Mouse (Mus musculus): ENCODE measurements around the gene Stk35.
"Not testable (repeated sequence)": the region's sequence is repeated elsewhere in the genome, so short reads cannot be mapped to it uniquely, and the experiment has no call there.

Gene Stk35

GRCm38 (mm10) chr2:129834881-129835280, 34.6 kb downstream of the Stk35 start:
- no peak for DNase-seq (ENCODE audit: low spot score in 2 of 2)

- no peak for DNase-seq (ENCODE audit: low spot score in 2 of 2)
Observed at GRCm38 (mm10) chr2:129836921-129837320, 36.6 kb downstream of the Stk35 start.

- no peak for DNase-seq (ENCODE audit: low spot score in 2 of 2)
Observed at GRCm38 (mm10) chr2:129838321-129838720, 38.0 kb downstream of the Stk35 start.

GRCm38 (mm10) chr2:129845826-129846225, 45.5 kb downstream of the Stk35 start:
- no peak for DNase-seq (ENCODE audit: low spot score in 2 of 2)

DNA sequence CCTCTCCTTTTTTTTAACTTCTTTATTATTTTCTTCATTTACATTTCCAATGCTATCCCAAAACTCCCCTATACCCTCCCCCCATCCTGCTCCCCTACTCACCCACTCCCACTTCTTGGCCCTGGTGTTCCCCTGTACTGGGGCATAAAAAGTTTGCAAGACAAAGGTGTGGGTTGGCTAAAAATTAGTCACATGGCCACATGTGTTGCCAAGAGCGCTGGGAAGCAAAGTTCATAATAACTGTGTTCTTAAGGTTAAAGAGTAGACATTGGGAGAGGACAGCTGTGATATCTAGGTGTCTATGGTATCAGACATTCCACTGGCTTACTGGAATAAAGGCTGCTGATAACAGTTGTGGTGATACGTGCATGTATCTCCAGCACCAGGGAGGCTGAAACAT, 46.2 kb downstream of the Stk35 start:
- DNase-seq (ENCODE audit: low spot score in 2 of 2) = no peak

DNA sequence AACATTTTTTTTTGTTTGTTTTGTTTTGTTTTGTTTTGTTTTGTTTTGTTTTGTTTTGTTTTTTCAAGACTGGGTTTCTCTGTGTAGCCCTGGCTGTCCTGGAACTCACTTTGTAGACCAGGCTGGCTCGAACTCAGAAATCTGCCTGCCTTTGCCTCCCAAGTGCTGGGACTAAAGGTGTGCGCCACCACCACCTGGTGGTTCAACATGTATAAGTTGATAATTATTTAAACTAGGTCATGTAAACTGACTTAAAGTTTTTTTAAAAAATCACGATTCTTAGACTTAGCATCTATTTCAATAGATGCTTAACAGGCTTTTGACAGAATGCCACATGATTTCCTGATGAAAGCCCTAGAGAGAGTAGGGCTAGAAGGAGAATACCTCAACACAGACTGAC, 48.8 kb downstream of the Stk35 start:
- DNase-seq (ENCODE audit: low spot score in 2 of 2) = not testable (repeated sequence)

- DNase-seq (ENCODE audit: low spot score in 2 of 2) = peak in 1 of 2 experiments; percentile 19
Observed at GRCm38 (mm10) chr2:129851512-129851911, 51.2 kb downstream of the Stk35 start.

DNA sequence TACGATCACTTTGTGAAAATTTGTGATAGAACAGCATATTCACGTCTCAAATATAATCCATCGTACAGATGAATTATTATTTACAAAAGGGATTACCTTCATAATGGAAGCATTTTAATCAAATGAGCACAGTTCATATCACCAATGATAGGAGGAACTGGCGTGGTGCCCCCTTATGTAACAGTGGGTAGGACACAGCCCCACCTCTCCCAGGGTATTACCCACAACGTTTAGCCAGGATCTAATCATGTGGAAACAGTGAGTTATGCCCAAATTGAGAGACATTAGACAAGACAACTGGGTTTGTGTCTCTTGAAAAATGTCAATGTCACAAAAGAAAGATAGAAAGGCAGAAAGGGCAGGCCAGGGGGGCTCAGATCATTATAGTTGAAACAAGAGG, 62.9 kb downstream of the Stk35 start:
- DNase-seq (ENCODE audit: low spot score in 2 of 2) = no peak

- DNase-seq (ENCODE audit: low spot score in 2 of 2) = no peak
Observed at GRCm38 (mm10) chr2:129864958-129865357, 64.6 kb downstream of the Stk35 start.

DNA sequence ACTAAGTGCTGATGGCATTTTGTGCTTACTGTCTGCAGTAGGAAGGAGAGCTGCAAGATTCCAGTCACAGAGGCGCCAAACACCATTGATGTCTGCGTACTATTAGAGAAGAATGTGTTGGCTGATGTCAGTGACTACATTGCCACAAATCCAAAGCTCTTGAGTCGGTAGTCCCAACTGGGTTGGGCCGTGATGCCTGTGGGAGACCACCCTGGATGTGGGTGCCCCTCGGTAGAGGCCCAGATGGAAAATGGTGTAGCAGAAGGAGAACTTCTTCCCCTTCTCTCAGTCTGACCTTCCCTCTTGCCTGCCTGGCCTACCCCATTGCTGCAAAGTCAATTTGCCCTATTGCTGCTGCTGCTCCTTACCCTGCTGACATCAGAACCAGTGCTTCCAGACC, 68.8 kb downstream of the Stk35 start:
- no peak for DNase-seq (ENCODE audit: low spot score in 2 of 2)

DNA sequence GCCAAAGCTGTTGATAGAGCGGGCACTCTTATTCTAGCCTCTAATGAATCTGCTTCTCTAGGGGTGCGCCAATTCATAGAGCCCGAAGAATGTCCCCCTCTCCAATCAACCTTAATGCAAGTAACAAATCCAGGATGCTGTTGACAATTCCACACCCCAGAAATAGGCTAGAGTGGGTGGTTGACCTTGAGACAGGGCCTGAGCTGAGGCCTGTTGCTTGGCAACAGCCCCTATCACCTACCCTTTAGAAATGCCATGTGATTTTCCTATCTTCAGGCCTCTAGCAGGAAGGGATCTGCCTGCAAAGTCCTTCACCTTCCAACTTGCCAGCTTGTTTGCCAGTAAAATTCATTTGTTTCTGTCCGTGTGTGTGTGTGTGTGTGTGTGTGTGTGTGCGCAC, 70.9 kb downstream of the Stk35 start:
- DNase-seq (ENCODE audit: low spot score in 2 of 2) = no peak

- DNase-seq (ENCODE audit: low spot score in 2 of 2) = no peak
Observed at GRCm38 (mm10) chr2:129872071-129872470, 71.8 kb downstream of the Stk35 start.

- DNase-seq (ENCODE audit: low spot score in 2 of 2) = peak; percentile 74 to 82
Observed at GRCm38 (mm10) chr2:129873489-129873888, 73.2 kb downstream of the Stk35 start.

- DNase-seq (ENCODE audit: low spot score in 2 of 2) = no peak
Observed at GRCm38 (mm10) chr2:129874084-129874483, 73.8 kb downstream of the Stk35 start.

DNA sequence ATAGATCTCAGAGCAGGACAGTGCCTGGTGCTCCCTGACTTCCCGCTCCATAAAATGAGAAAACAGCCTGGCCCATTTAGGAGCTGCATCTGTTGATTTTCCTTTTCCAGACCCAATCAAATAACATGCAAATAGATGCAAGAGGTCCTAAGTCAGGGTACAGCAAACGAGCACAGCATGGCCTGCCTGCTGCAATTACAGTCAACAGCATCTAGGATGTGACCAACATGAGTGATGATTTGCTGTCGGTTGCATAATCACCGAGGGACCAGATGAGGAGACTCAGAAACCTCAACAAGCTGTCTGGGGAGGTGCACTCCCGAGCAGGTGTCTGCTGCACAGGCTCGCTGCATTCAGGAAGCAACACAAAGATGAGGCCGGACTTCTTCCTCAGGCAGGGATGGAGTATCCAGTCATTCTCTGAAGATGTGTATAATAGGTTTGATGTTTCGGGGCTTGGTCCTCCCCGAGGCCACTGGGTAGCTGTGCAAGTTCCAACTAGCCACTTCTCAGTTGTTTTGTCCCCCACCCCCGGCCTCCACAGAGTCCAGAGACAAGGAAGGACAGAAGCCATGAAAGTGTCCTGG, 74.3 kb downstream of the Stk35 start:
- DNase-seq (ENCODE audit: low spot score in 2 of 2) = no peak

- no peak for DNase-seq (ENCODE audit: low spot score in 2 of 2)
Observed at GRCm38 (mm10) chr2:129876935-129877334, 76.6 kb downstream of the Stk35 start.

GRCm38 (mm10) chr2:129879817-129880216, 79.5 kb downstream of the Stk35 start:
- peak; percentile 48 to 49 for DNase-seq (ENCODE audit: low spot score in 2 of 2)

DNA sequence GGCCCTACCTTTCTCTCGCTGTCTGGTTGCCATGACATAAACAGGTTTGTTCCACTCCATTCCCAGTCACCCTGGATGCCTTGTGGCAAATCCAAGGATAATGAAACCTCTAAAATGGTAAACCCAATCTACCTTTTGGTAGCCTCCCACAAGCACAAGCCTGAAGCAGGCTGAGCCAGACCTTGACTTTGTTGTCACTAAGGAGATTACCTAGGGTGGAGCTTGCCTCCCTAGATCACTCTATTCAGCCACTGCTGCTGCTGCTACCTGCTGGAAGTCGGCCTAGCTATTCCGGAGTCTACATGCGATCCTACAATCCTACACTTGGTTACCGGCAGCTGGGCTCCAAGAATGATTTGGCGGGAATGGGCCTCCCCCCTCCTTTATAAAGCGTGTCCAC, 79.9 kb downstream of the Stk35 start:
- DNase-seq (ENCODE audit: low spot score in 2 of 2) = no peak

GRCm38 (mm10) chr2:129881886-129882285, 81.6 kb downstream of the Stk35 start:
- no peak for DNase-seq (ENCODE audit: low spot score in 2 of 2)

Data from right cerebral cortex, postnatal 36 days (tissue).